Mouse (Mus musculus): ENCODE results near the gene Apol7b.

Gene Apol7b

GRCm38 (mm10) chr15:77384340-77385030 lies 62.8 kb downstream of the Apol7b start:
- no peak for DNase-seq

GRCm38 (mm10) chr15:77382880-77383279 lies 64.4 kb downstream of the Apol7b start:
- no peak for DNase-seq

- no peak for DNase-seq
Observed at GRCm38 (mm10) chr15:77382271-77382850, 64.9 kb downstream of the Apol7b start.

GRCm38 (mm10) chr15:77381481-77381880 lies 65.8 kb downstream of the Apol7b start:
- no peak for DNase-seq

GRCm38 (mm10) chr15:77379921-77380320 lies 67.4 kb downstream of the Apol7b start:
- DNase-seq: no peak

GRCm38 (mm10) chr15:77377419-77377818 lies 69.9 kb downstream of the Apol7b start:
- DNase-seq: no peak

GRCm38 (mm10) chr15:77376920-77377319 lies 70.4 kb downstream of the Apol7b start:
- no peak for DNase-seq
